Mouse (Mus musculus) adrenal gland, adult 8-10 months (tissue): Measurements from ENCODE around the gene Cntnap2. TPM values are rescaled to one million over a fixed set of nuclear protein-coding genes. Genes with fewer than 3 reads are reported as not detected.
"Not testable (repeated sequence)": the region's sequence is repeated elsewhere in the genome, so short reads cannot be mapped to it uniquely, and the experiment has no call there.

Experiments
- DNase-seq: peaks from one replicate; pipeline ENCODE4 v3.0.0; 2022
- total RNA-seq, 4 experiments: library from RNA; stranded (reverse); gene quantifications; 2 replicates each; pipeline ENCODE4 v1.2.4; 2022

Gene Cntnap2
- total RNA-seq, 4 experiments from 2014 or later, result 1.9 to 2.9 (median 2.4) TPM

- no peak for DNase-seq
These were observed 2197.2 kb downstream of the Cntnap2 start for GRCm38 (mm10) chr6:47256227-47256887.

- DNase-seq, result no peak
These were observed 2197.9 kb downstream of the Cntnap2 start for GRCm38 (mm10) chr6:47256918-47257506.

GRCm38 (mm10) chr6:47259626-47260114 is 2200.5 kb downstream of the Cntnap2 start:
- no peak for DNase-seq

- DNase-seq, result no peak
These were observed 2208.1 kb downstream of the Cntnap2 start for GRCm38 (mm10) chr6:47267236-47267635.

- no peak for DNase-seq
These were observed 2210.3 kb downstream of the Cntnap2 start for GRCm38 (mm10) chr6:47269455-47269854.

- no peak for DNase-seq
These were observed 2212.4 kb downstream of the Cntnap2 start for GRCm38 (mm10) chr6:47271576-47271975.

- no peak for DNase-seq
These were observed 2213.7 kb downstream of the Cntnap2 start for GRCm38 (mm10) chr6:47272606-47273575.

GRCm38 (mm10) chr6:47275065-47275464 is 2215.9 kb downstream of the Cntnap2 start:
- no peak for DNase-seq

GRCm38 (mm10) chr6:47279183-47279582 is 2220.0 kb downstream of the Cntnap2 start:
- no peak for DNase-seq

GRCm38 (mm10) chr6:47281584-47281983 is 2222.4 kb downstream of the Cntnap2 start:
- DNase-seq, result no peak

GRCm38 (mm10) chr6:47284794-47285193 is 2225.6 kb downstream of the Cntnap2 start:
- no peak for DNase-seq

- DNase-seq, result no peak
These were observed 2226.6 kb downstream of the Cntnap2 start for GRCm38 (mm10) chr6:47285742-47286141.

GRCm38 (mm10) chr6:47286247-47286967 is 2227.2 kb downstream of the Cntnap2 start:
- not testable (repeated sequence) for DNase-seq

- no peak for DNase-seq
These were observed 2228.6 kb downstream of the Cntnap2 start for GRCm38 (mm10) chr6:47287722-47288121.

GRCm38 (mm10) chr6:47291973-47292372 is 2232.8 kb downstream of the Cntnap2 start:
- DNase-seq, result no peak

GRCm38 (mm10) chr6:47292437-47292836 is 2233.3 kb downstream of the Cntnap2 start:
- no peak for DNase-seq

- no peak for DNase-seq
These were observed 2235.3 kb downstream of the Cntnap2 start for GRCm38 (mm10) chr6:47294433-47294832.

- no peak for DNase-seq
These were observed 2245.8 kb downstream of the Cntnap2 start for GRCm38 (mm10) chr6:47304848-47305490.

GRCm38 (mm10) chr6:47306065-47306798 is 2247.1 kb downstream of the Cntnap2 start:
- DNase-seq, result no peak

GRCm38 (mm10) chr6:47306954-47307353 is 2247.8 kb downstream of the Cntnap2 start:
- DNase-seq, result no peak
